Mouse (Mus musculus) midbrain, embryonic 13.5 days (tissue): ENCODE data around the gene Prr14. TPM values are rescaled to one million over a fixed set of nuclear protein-coding genes. Genes with fewer than 3 reads are reported as not detected.
"Not testable (repeated sequence)": the region's sequence is repeated elsewhere in the genome, so short reads cannot be mapped to it uniquely, and the experiment has no call there.

Experiments
- ATAC-seq: fragments of 200-750 bp; cut with Nextera tagmentation; 2 replicates; pipeline ENCODE4 v1.8.0; 2017; ENCODE audit warnings: mild to moderate bottlenecking, moderate TSS enrichment, moderate library complexity
- H3K27ac ChIP-seq: fragments of 300-500 bp; sonication (generic); 2 replicates; pipeline ENCODE4 v1.5.1; 2015; ENCODE audit warnings: inconsistent platforms, mild to moderate bottlenecking, moderate library complexity
- H3K27me3 ChIP-seq: fragments of 300-500 bp; sonication (generic); 2 replicates; pipeline ENCODE4 v1.6.1; 2015; ENCODE audit warnings: mild to moderate bottlenecking, inconsistent platforms
- H3K36me3 ChIP-seq: fragments of 300-500 bp; sonication (generic); 2 replicates; pipeline ENCODE4 v1.6.1; 2015; ENCODE audit warnings: mild to moderate bottlenecking, inconsistent platforms
- H3K4me1 ChIP-seq: fragments of 300-500 bp; sonication (generic); replicated peaks from 2 replicates; pipeline ENCODE4 v1.6.1; 2015; ENCODE audit warnings: inconsistent platforms
- H3K4me2 ChIP-seq: fragments of 300-500 bp; sonication (generic); replicated peaks from 2 replicates; pipeline ENCODE4 v1.6.1; 2015; ENCODE audit warnings: moderate library complexity, mild to moderate bottlenecking, inconsistent platforms
- H3K4me3 ChIP-seq: fragments of 300-500 bp; sonication (generic); replicated peaks from 2 replicates; pipeline ENCODE4 v1.5.1; 2015; ENCODE audit warnings: mild to moderate bottlenecking, inconsistent platforms
- H3K9ac ChIP-seq: fragments of 300-500 bp; sonication (generic); replicated peaks from 2 replicates; pipeline ENCODE4 v1.6.1; 2015; ENCODE audit warnings: mild to moderate bottlenecking, inconsistent platforms
- H3K9me3 ChIP-seq: fragments of 300-500 bp; sonication (generic); 2 replicates; pipeline ENCODE4 v1.6.1; 2016; ENCODE audit warnings: mild to moderate bottlenecking, inconsistent platforms
- WGBS: fragments of 180-500 bp; shearing (Covaris S2); methylation state at CpG from one replicate; pipeline ENCODE4 v1.1.7; 2015; 5-methylcytosine and 5-hydroxymethylcytosine counted together
- polyA plus RNA-seq: library from polyadenylated mRNA; unstranded; fragments of >200 nt; fragmentation: Nextera tagmentation; extraction: Ambion mirVana; gene quantifications from 2 replicates; pipeline ENCODE4 v1.2.1, GENCODE M21; 2015

Gene Prr14
- polyA plus RNA-seq, 1 experiment from 2014 or later = 52.3 TPM

GRCm38 (mm10) chr7:127474378-127475070 is 15.1 kb downstream of the Prr14 start:
- WGBS = 85% methylated on average over 6 of the region's 6 CpGs
- Histone ChIP-seq H3K27me3 (no peaks in the 10 kb centered on the region), H3K4me2 (no peak overlapping the region), H3K4me1 (peaks cover 28% of the 10 kb centered on the region), H3K9ac (0 out of 2 replicates have a peak overlapping the region, but pooled peaks have one; percentile 14), H3K27ac (no peak overlapping the region), H3K9me3 (no peaks in the 10 kb centered on the region), H3K4me3 (no peak overlapping the region), H3K36me3 (peaks cover 36% of the 10 kb centered on the region)
- ATAC-seq = no peak

GRCm38 (mm10) chr7:127475186-127475740 is 15.9 kb downstream of the Prr14 start:
- H3K36me3 ChIP-seq = peaks cover 36% of the 10 kb centered on the region
- H3K9ac ChIP-seq = no peak overlapping the region
- H3K4me3 ChIP-seq = no peak overlapping the region
- H3K27ac ChIP-seq = no peak overlapping the region
- H3K9me3 ChIP-seq = no peaks in the 10 kb centered on the region
- H3K27me3 ChIP-seq = no peaks in the 10 kb centered on the region
- ATAC-seq = no peak
- 95% methylated on average over 11 of the region's 11 CpGs for WGBS
- H3K4me1 ChIP-seq = peaks cover 30% of the 10 kb centered on the region
- no peak overlapping the region for H3K4me2 ChIP-seq

GRCm38 (mm10) chr7:127476336-127476735 is 16.9 kb downstream of the Prr14 start:
- Histone ChIP-seq H3K4me2 (no peak overlapping the region), H3K27ac (no peak overlapping the region), H3K9me3 (no peaks in the 10 kb centered on the region), H3K4me3 (no peak overlapping the region), H3K36me3 (peaks cover 44% of the 10 kb centered on the region), H3K4me1 (peaks cover 41% of the 10 kb centered on the region), H3K27me3 (no peaks in the 10 kb centered on the region), H3K9ac (no peak overlapping the region)
- ATAC-seq = no peak
- whole genome bisulfite sequencing = 96% methylated on average over 11 of the region's 11 CpGs

GRCm38 (mm10) chr7:127476855-127477254 is 17.4 kb downstream of the Prr14 start:
- Histone ChIP-seq H3K4me2 (peak overlapping the region; percentile 100), H3K36me3 (peaks cover 48% of the 10 kb centered on the region), H3K4me1 (peaks cover 45% of the 10 kb centered on the region), H3K4me3 (peak overlapping the region; percentile 100), H3K27me3 (no peaks in the 10 kb centered on the region), H3K9me3 (no peaks in the 10 kb centered on the region), H3K27ac (peak overlapping the region; percentile 97), H3K9ac (peak overlapping the region; percentile 98)
- no peak for ATAC-seq
- WGBS = 90% methylated on average over 4 of the region's 4 CpGs

GRCm38 (mm10) chr7:127477687-127478634 is 18.6 kb downstream of the Prr14 start:
- Histone ChIP-seq H3K36me3 (peaks cover 60% of the 10 kb centered on the region), H3K4me1 (peaks cover 38% of the 10 kb centered on the region), H3K27ac (peak overlapping the region; percentile 97), H3K9me3 (no peaks in the 10 kb centered on the region), H3K4me3 (peak overlapping the region; percentile 100), H3K27me3 (no peaks in the 10 kb centered on the region), H3K4me2 (peak overlapping the region; percentile 100), H3K9ac (peak overlapping the region; percentile 98)
- peak; percentile 94 for ATAC-seq
- WGBS = under 1% methylated on average over 50 of the region's 50 CpGs

GRCm38 (mm10) chr7:127478635-127479317 is 19.4 kb downstream of the Prr14 start, which contains the start of gene Fbrs:
Fbrs (plus strand) TSS chr7:127479199.
- peak within 1 kb of the TSS; percentile 98 for H3K9ac ChIP-seq
- H3K9me3 ChIP-seq = no peaks in the 10 kb centered on the region
- H3K27ac ChIP-seq = peak within 1 kb of the TSS; percentile 97
- peak; percentile 83 for ATAC-seq
- 0% methylated on average over 62 of the region's 62 CpGs for WGBS
- H3K4me1 ChIP-seq = peaks cover 34% of the 10 kb centered on the region
- no peaks in the 10 kb centered on the region for H3K27me3 ChIP-seq
- H3K4me2 ChIP-seq = peak within 1 kb of the TSS; percentile 100
- H3K4me3 ChIP-seq = peak within 1 kb of the TSS; percentile 100
- peaks cover 62% of the 10 kb centered on the region for H3K36me3 ChIP-seq

- peak overlapping the region; percentile 100 for H3K4me3 ChIP-seq
- ATAC-seq = no peak
- peaks cover 62% of the 10 kb centered on the region for H3K36me3 ChIP-seq
- 5% methylated on average over 47 of the region's 48 CpGs for WGBS
- H3K9me3 ChIP-seq = no peaks in the 10 kb centered on the region
- peak overlapping the region; percentile 98 for H3K9ac ChIP-seq
- peaks cover 34% of the 10 kb centered on the region for H3K4me1 ChIP-seq
- H3K4me2 ChIP-seq = peak overlapping the region; percentile 100
- peak overlapping the region; percentile 97 for H3K27ac ChIP-seq
- no peaks in the 10 kb centered on the region for H3K27me3 ChIP-seq
Observed at GRCm38 (mm10) chr7:127479318-127480225, 20.2 kb downstream of the Prr14 start.

GRCm38 (mm10) chr7:127480321-127480720 is 20.9 kb downstream of the Prr14 start:
- peak overlapping the region; percentile 100 for H3K4me3 ChIP-seq
- peak overlapping the region; percentile 98 for H3K9ac ChIP-seq
- ATAC-seq = no peak
- peak overlapping the region; percentile 100 for H3K4me2 ChIP-seq
- peaks cover 34% of the 10 kb centered on the region for H3K4me1 ChIP-seq
- H3K27ac ChIP-seq = no peak overlapping the region
- 79% methylated on average over 2 of the region's 2 CpGs for whole genome bisulfite sequencing
- peaks cover 62% of the 10 kb centered on the region for H3K36me3 ChIP-seq
- H3K9me3 ChIP-seq = no peaks in the 10 kb centered on the region
- H3K27me3 ChIP-seq = no peaks in the 10 kb centered on the region

GRCm38 (mm10) chr7:127485416-127485815 is 26.0 kb downstream of the Prr14 start:
- Histone ChIP-seq H3K4me3 (no peak overlapping the region), H3K27me3 (no peaks in the 10 kb centered on the region), H3K4me1 (peaks cover 15% of the 10 kb centered on the region), H3K4me2 (no peak overlapping the region), H3K9me3 (no peaks in the 10 kb centered on the region), H3K36me3 (peaks cover 95% of the 10 kb centered on the region), H3K9ac (no peak overlapping the region), H3K27ac (no peak overlapping the region)
- WGBS = 77% methylated on average over 5 of the region's 5 CpGs
- no peak for ATAC-seq

GRCm38 (mm10) chr7:127488364-127488763 is 29.0 kb downstream of the Prr14 start:
- peaks cover 89% of the 10 kb centered on the region for H3K36me3 ChIP-seq
- H3K4me1 ChIP-seq, H3K27me3 ChIP-seq, ATAC-seq, H3K4me3 ChIP-seq, H3K4me2 ChIP-seq, H3K27ac ChIP-seq, H3K9ac ChIP-seq, H3K9me3 ChIP-seq: not testable (repeated sequence)
- WGBS = 90% methylated on average over 5 of the region's 5 CpGs

GRCm38 (mm10) chr7:127489982-127490381 is 30.6 kb downstream of the Prr14 start:
- H3K4me1 ChIP-seq = no peaks in the 10 kb centered on the region
- H3K4me3 ChIP-seq = no peak overlapping the region
- ATAC-seq = no peak
- peaks cover 73% of the 10 kb centered on the region for H3K36me3 ChIP-seq
- H3K27ac ChIP-seq = no peak overlapping the region
- no peak overlapping the region for H3K9ac ChIP-seq
- no peaks in the 10 kb centered on the region for H3K27me3 ChIP-seq
- H3K9me3 ChIP-seq = no peaks in the 10 kb centered on the region
- WGBS = 95% methylated on average over 7 of the region's 7 CpGs
- no peak overlapping the region for H3K4me2 ChIP-seq
